Mouse (Mus musculus): Measurements from ENCODE around the gene Cmpk1. TPM values are rescaled to one million over a fixed set of nuclear protein-coding genes. Genes with fewer than 3 reads are reported as not detected.

The Cmpk1 gene
- not detected in 2 replicates for polyA plus RNA-seq (2012; ENCODE audit: insufficient read depth, insufficient read length, low replicate concordance, missing spikeins)

DNA sequence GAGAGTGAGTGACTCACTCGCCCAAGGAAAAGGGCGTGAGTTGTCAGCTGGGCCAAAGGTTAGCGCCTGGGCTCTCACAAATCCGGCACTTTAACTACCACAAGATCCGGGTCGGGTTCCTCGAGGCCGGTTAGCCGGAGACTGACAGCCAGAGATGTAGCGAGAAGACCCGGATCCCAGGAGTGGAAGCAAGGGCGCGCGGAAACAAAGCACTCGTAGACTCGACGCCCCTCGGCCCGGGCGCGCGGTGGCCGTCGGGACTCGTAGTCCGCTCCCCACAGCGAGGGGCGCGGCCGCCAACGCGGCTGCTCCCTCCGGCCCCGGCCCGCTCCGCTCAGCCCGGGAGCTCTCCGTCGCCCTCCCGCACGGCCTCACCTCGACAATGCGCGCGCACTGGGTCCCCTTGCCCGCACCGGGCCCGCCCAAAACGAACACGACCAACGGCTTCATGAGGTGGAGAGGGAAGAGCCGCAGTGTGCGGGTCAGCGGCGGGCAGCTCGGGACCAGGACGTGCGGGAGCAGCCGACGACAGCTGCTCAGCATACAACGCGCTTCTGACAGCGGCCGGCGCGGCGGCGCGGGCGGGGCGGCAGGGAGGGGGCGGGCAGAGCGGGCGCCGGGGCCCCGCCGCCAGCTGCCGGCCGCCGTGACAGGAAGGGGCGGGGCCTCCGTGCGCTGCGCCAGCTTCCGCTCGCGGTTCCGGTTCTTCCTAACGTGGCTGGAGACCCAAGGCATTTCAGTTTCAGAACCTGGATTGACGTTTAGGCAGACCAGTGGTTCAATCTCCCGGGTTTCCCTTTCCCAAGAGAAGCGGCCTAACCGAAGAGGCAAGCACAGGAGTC lies at the start of gene Cmpk1:
Gene Cmpk1, minus strand, starts transcription at position 651 of the 842 bp plus-strand sequence.
- peaks cover 3% of the 10 kb centered on the region for H3K4me1 ChIP-seq (ENCODE audit: control insufficient read depth, insufficient read depth, low read length)
- peak; percentile 48 for TF ChIP-seq POLR2A (IDR thresholded peaks at IDR 0.05; ENCODE audit: insufficient read depth, low read depth, low read length)
- TF ChIP-seq CTCF (IDR thresholded peaks at IDR 0.05; ENCODE audit: insufficient read depth, low read depth, low read length), result no peak
- H3K4me3 ChIP-seq (ENCODE audit: insufficient read depth, low read depth, low read length), result peak within 1 kb of the TSS; percentile 96
- H3K27ac ChIP-seq (ENCODE audit: insufficient read depth, low read depth, low read length), result peak within 1 kb of the TSS; percentile 92
- under 1% methylated on average over 93 of the region's 93 CpGs for WGBS

DNA sequence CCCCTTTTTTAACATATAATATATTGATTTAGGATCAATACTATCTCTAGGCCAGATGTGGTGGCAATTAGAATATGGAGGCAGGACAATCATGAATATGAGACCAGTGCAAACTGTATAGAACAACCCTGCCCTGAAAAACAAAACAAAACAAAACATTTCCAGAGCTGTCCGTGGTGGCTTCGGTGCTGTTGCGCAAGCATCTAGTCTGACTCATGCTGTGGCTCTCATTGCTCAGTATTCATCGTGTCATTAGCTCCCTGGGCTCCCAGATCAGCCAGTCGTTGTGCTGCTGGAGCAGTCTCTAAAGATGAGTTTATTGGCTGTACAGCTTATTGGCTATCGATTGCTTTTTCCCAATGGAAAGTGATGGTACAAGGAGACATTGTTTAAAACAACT lies 48.0 kb upstream of the Cmpk1 start:
- no peak for TF ChIP-seq CTCF (IDR thresholded peaks at IDR 0.05; ENCODE audit: insufficient read depth, low read depth, low read length)
- TF ChIP-seq POLR2A (IDR thresholded peaks at IDR 0.05; ENCODE audit: insufficient read depth, low read depth, low read length), result no peak
- H3K27ac ChIP-seq (ENCODE audit: insufficient read depth, low read depth, low read length), result no peak overlapping the region
- no peaks in the 10 kb centered on the region for H3K4me1 ChIP-seq (ENCODE audit: control insufficient read depth, insufficient read depth, low read length)
- H3K4me3 ChIP-seq (ENCODE audit: insufficient read depth, low read depth, low read length), result no peak overlapping the region
- WGBS, result 44% methylated on average over 6 of the region's 6 CpGs

DNA sequence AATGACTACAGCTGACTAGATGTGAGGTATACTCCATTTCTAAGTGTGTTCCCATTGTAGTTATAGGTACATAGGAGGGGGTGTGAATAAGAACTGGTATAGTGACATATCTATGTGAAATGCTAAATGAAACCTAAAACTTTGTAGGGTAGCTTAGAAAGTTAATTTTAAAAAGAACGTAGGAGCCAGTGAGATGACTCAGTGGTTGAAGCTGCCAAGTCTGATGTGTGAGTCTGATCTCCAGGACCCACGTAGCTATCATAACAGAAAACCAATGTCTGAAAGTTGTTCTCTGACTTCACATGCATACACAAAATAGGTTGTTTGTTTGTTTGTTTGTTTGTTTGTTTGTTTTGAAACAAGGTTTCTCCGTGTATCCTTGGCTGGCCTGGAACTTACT lies 33.0 kb upstream of the Cmpk1 start:
- Histone ChIP-seq H3K4me1 (ENCODE audit: control insufficient read depth, insufficient read depth, low read length) (no peaks in the 10 kb centered on the region), H3K27ac (ENCODE audit: insufficient read depth, low read depth, low read length) (no peak overlapping the region), H3K4me3 (ENCODE audit: insufficient read depth, low read depth, low read length) (no peak overlapping the region)
- no peak for TF ChIP-seq CTCF (IDR thresholded peaks at IDR 0.05; ENCODE audit: insufficient read depth, low read depth, low read length)
- TF ChIP-seq POLR2A (IDR thresholded peaks at IDR 0.05; ENCODE audit: insufficient read depth, low read depth, low read length), result no peak
- WGBS, result 91% methylated on average over 3 of the region's 3 CpGs

DNA sequence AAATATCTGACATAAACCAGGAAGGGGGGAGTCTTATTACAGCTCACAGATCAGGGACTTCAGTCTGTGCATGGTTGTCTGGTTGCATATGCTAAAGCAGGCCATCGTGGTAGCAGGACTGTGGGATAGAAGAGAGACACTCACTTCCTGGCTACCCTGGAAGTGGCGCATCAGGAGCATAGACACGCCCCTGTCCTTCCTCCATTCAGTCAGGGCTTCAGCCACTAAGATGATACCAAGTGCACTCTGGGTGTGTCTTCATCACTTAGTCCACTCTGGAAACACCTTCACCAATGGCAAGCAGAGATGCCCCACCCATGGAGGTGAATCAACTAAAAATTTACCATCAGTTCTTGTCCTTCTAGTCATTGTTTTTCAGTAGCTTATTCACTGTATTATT lies 27.2 kb upstream of the Cmpk1 start:
- TF ChIP-seq CTCF (IDR thresholded peaks at IDR 0.05; ENCODE audit: insufficient read depth, low read depth, low read length), result no peak
- TF ChIP-seq POLR2A (IDR thresholded peaks at IDR 0.05; ENCODE audit: insufficient read depth, low read depth, low read length), result no peak
- no peak overlapping the region for H3K27ac ChIP-seq (ENCODE audit: insufficient read depth, low read depth, low read length)
- no peaks in the 10 kb centered on the region for H3K4me1 ChIP-seq (ENCODE audit: control insufficient read depth, insufficient read depth, low read length)
- WGBS, result 93% methylated on average over 3 of the region's 3 CpGs
- H3K4me3 ChIP-seq (ENCODE audit: insufficient read depth, low read depth, low read length), result no peak overlapping the region

DNA sequence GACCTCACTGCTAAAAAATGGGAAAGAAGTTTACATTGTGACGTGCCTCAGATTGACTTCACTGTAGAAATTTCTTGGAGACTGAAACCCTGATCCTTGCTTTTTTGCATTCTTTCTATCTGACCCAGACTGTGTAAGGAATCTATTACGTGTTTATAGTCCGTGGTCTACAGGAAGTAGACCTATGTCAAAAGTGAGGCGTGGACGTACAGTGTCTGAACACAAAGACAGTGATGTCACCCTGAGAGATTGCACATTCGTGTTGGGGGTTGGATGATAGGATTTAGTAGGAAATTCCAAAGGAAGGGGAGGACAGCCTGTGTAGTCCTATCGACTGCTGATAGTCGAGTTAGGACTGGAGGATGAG lies 13.4 kb upstream of the Cmpk1 start:
- TF ChIP-seq POLR2A (IDR thresholded peaks at IDR 0.05; ENCODE audit: insufficient read depth, low read depth, low read length) (no peak), CTCF (IDR thresholded peaks at IDR 0.05; ENCODE audit: insufficient read depth, low read depth, low read length) (no peak)
- 1% methylated on average over 8 of the region's 8 CpGs for WGBS
- peak overlapping the region; percentile 56 for H3K4me3 ChIP-seq (ENCODE audit: insufficient read depth, low read depth, low read length)
- H3K4me1 ChIP-seq (ENCODE audit: control insufficient read depth, insufficient read depth, low read length), result peaks cover 3% of the 10 kb centered on the region; the same call in 1 of the 2 replicates
- H3K27ac ChIP-seq (ENCODE audit: insufficient read depth, low read depth, low read length), result no peak overlapping the region

DNA sequence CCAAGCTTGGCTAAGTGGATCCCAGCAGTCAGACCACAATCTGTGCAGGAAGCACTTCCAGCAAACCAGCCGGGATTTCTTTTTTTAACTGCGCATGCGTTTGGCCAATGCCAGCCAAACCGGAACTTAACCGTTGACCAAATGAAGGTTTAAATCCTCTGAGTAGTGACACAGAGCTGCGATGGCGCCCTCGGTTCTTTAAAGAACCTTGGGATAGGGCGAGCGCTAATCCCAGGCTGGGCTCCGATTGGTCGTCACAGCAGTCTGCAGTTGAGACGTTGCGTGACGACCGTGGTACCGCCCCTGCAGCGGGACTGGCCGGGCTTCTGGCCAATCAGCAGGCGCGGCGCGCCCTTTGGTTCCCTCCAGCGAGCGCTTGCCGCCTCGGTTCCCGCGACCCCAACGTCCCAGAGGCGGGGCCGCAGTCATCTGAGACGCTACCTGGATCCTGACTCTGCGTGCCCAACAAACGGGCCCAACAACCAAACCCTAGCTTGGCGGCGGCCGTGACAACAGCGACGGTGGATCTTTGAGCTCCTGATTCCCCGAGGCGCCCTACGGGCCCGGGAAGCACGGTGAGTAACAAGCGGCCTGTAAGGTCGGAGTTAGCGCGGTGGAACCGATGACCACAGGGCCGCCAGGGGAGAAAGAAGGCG lies 12.9 kb upstream of the Cmpk1 start, which contains the start of gene Stil:
Gene Stil, plus strand, starts transcription at position 387 of the 656 bp plus-strand sequence.
- Histone ChIP-seq H3K4me3 (ENCODE audit: insufficient read depth, low read depth, low read length) (peak within 1 kb of the TSS; percentile 56), H3K27ac (ENCODE audit: insufficient read depth, low read depth, low read length) (peak within 1 kb of the TSS; percentile 84), H3K4me1 (ENCODE audit: control insufficient read depth, insufficient read depth, low read length) (peaks cover 3% of the 10 kb centered on the region; the same call in 1 of the 2 replicates)
- WGBS, result under 1% methylated on average over 52 of the region's 52 CpGs
- TF ChIP-seq POLR2A (IDR thresholded peaks at IDR 0.05; ENCODE audit: insufficient read depth, low read depth, low read length) (peak; percentile 56; the same call in 1 of the 2 replicates), CTCF (IDR thresholded peaks at IDR 0.05; ENCODE audit: insufficient read depth, low read depth, low read length) (no peak)

DNA sequence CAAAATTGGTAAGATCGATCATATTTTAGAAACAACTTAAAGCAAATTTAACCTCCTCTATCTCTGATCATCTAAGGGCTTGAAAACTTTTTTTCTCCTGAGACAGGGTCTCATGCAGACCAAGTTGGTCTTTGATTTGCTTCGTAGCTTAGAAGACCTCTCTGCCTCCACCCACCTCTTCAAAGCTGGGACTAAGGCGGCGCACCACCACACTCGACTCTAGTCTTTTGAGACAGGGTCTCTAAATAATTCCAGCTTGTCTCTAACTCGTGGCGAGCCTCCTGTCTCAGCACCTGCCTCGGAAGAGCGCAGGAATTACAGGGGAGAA lies 12.4 kb upstream of the Cmpk1 start:
- no peak for TF ChIP-seq POLR2A (IDR thresholded peaks at IDR 0.05; ENCODE audit: insufficient read depth, low read depth, low read length)
- TF ChIP-seq CTCF (IDR thresholded peaks at IDR 0.05; ENCODE audit: insufficient read depth, low read depth, low read length), result no peak
- Histone ChIP-seq H3K4me1 (ENCODE audit: control insufficient read depth, insufficient read depth, low read length) (peaks cover 3% of the 10 kb centered on the region; the same call in 1 of the 2 replicates), H3K4me3 (ENCODE audit: insufficient read depth, low read depth, low read length) (peak overlapping the region; percentile 56), H3K27ac (ENCODE audit: insufficient read depth, low read depth, low read length) (peak overlapping the region; percentile 84)
- WGBS, result 6% methylated on average over 9 of the region's 9 CpGs

DNA sequence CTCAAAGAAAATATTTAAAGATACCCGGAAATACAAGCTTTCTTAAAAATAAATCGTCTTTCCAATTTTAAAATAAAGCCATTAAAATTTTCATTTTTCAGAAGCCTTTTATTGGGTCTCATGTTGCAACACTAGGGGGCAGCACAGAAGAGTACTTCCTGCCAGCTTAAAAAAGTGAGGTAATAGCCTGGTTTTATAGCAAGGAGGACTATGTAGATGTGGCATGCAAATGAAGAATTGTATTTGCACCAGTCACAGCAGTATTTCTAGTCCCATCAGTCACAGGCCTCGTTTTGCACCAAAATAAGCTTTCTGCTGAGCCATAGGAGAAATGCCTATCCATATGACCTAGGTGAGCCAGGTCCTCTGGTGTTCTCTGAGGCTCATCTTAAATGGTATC lies 10.0 kb upstream of the Cmpk1 start:
- 53% methylated on average over 3 of the region's 3 CpGs for WGBS
- no peak overlapping the region for H3K27ac ChIP-seq (ENCODE audit: insufficient read depth, low read depth, low read length)
- no peak for TF ChIP-seq CTCF (IDR thresholded peaks at IDR 0.05; ENCODE audit: insufficient read depth, low read depth, low read length)
- TF ChIP-seq POLR2A (IDR thresholded peaks at IDR 0.05; ENCODE audit: insufficient read depth, low read depth, low read length), result no peak
- H3K4me3 ChIP-seq (ENCODE audit: insufficient read depth, low read depth, low read length), result no peak overlapping the region
- H3K4me1 ChIP-seq (ENCODE audit: control insufficient read depth, insufficient read depth, low read length), result peaks cover 3% of the 10 kb centered on the region; the same call in 1 of the 2 replicates

DNA sequence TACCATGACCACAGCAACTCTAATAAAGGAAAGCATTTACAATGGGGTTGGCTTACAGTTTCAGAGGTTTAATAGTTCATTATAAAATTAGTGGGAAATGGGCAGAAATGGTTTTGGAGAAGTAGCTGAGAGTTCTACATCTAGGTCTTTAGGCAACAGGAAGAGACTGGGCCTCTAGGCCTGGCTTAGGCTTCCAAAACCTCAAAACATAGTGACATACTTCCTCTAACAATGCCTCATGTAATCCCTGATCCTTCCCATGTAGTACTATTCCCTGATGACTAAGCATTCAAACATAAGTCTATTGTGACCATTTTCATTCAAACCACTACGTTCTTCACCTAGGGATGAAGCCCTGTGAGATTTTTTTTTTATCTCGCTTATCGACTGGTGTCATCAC lies 7.2 kb upstream of the Cmpk1 start:
- TF ChIP-seq CTCF (IDR thresholded peaks at IDR 0.05; ENCODE audit: insufficient read depth, low read depth, low read length) (no peak), POLR2A (IDR thresholded peaks at IDR 0.05; ENCODE audit: insufficient read depth, low read depth, low read length) (no peak)
- Histone ChIP-seq H3K27ac (ENCODE audit: insufficient read depth, low read depth, low read length) (no peak overlapping the region), H3K4me1 (ENCODE audit: control insufficient read depth, insufficient read depth, low read length) (no peaks in the 10 kb centered on the region), H3K4me3 (ENCODE audit: insufficient read depth, low read depth, low read length) (no peak overlapping the region)
- 89% methylated on average over 3 of the region's 3 CpGs for WGBS

All from olfactory bulb, adult 2 months (tissue).